Mouse (Mus musculus): ENCODE data around the gene St3gal2. TPM values are rescaled to one million over a fixed set of nuclear protein-coding genes. Genes with fewer than 3 reads are reported as not detected.
"Not testable (repeated sequence)": the region's sequence is repeated elsewhere in the genome, so short reads cannot be mapped to it uniquely, and the experiment has no call there.

The St3gal2 gene
- polyA plus RNA-seq, 1 experiment from 2014 or later = 19.1 TPM

GRCm38 (mm10) chr8:110981304-110981703 lies 61.6 kb downstream of the St3gal2 start:
- H3K4me1 ChIP-seq (ENCODE audit: control insufficient read depth, insufficient read depth, low read length) = no peaks in the 10 kb centered on the region
- no peaks in the 10 kb centered on the region for H3K27me3 ChIP-seq (ENCODE audit: control insufficient read depth, insufficient read depth, low read length)
- H3K36me3 ChIP-seq (ENCODE audit: control insufficient read depth, insufficient read depth, low read length) = peaks cover 15% of the 10 kb centered on the region
- WGBS = 95% methylated on average over 2 of the region's 2 CpGs
- no peak for ATAC-seq (ENCODE audit: insufficient read depth, low FRiP score, low TSS enrichment)
- no peaks in the 10 kb centered on the region for H3K9me3 ChIP-seq (ENCODE audit: control insufficient read depth, low read length)
- H3K4me3 ChIP-seq (ENCODE audit: low read depth, low read length) = no peak overlapping the region
- H3K4me2 ChIP-seq (ENCODE audit: low read depth) = no peak overlapping the region
- no peak overlapping the region for H3K27ac ChIP-seq (ENCODE audit: low read depth, low read length)
- DNase-seq (ENCODE audit: low spot score) = no peak
- H3K9ac ChIP-seq (ENCODE audit: low read length) = no peak overlapping the region

- ATAC-seq (ENCODE audit: insufficient read depth, low FRiP score, low TSS enrichment) = no peak
These were observed 68.4 kb downstream of the St3gal2 start for GRCm38 (mm10) chr8:110987805-110988744.

GRCm38 (mm10) chr8:110990017-110990416 lies 70.3 kb downstream of the St3gal2 start:
- Histone ChIP-seq H3K36me3 (ENCODE audit: control insufficient read depth, insufficient read depth, low read length) (peaks cover 14% of the 10 kb centered on the region), H3K27ac (ENCODE audit: low read depth, low read length) (no peak overlapping the region), H3K9me3 (ENCODE audit: control insufficient read depth, low read length) (no peaks in the 10 kb centered on the region), H3K4me3 (ENCODE audit: low read depth, low read length) (no peak overlapping the region), H3K4me1 (ENCODE audit: control insufficient read depth, insufficient read depth, low read length) (no peaks in the 10 kb centered on the region), H3K9ac (ENCODE audit: low read length) (no peak overlapping the region), H3K4me2 (ENCODE audit: low read depth) (no peak overlapping the region), H3K27me3 (ENCODE audit: control insufficient read depth, insufficient read depth, low read length) (no peaks in the 10 kb centered on the region)
- DNase-seq (ENCODE audit: low spot score) = no peak
- 90% methylated on average over 9 of the region's 9 CpGs for WGBS
- no peak for ATAC-seq (ENCODE audit: insufficient read depth, low FRiP score, low TSS enrichment)

More at GRCm38 (mm10) chr8:110987805-110988744, 68.4 kb downstream of the St3gal2 start:
- DNase-seq (ENCODE audit: low spot score) = no peak
- H3K4me2 ChIP-seq (ENCODE audit: low read depth) = no peak overlapping the region
- WGBS = 88% methylated on average over 8 of the region's 8 CpGs
- H3K36me3 ChIP-seq (ENCODE audit: control insufficient read depth, insufficient read depth, low read length) = peaks cover 21% of the 10 kb centered on the region
- no peak overlapping the region for H3K9ac ChIP-seq (ENCODE audit: low read length)
- H3K4me3 ChIP-seq (ENCODE audit: low read depth, low read length) = no peak overlapping the region
- H3K27ac ChIP-seq (ENCODE audit: low read depth, low read length) = no peak overlapping the region
- no peaks in the 10 kb centered on the region for H3K9me3 ChIP-seq (ENCODE audit: control insufficient read depth, low read length)
- no peaks in the 10 kb centered on the region for H3K4me1 ChIP-seq (ENCODE audit: control insufficient read depth, insufficient read depth, low read length)
- no peaks in the 10 kb centered on the region for H3K27me3 ChIP-seq (ENCODE audit: control insufficient read depth, insufficient read depth, low read length)

- WGBS = 37% methylated on average over 16 of the region's 16 CpGs
- H3K4me3 ChIP-seq (ENCODE audit: low read depth, low read length) = peak overlapping the region; percentile 87
- ATAC-seq (ENCODE audit: insufficient read depth, low FRiP score, low TSS enrichment) = no peak
- H3K9ac ChIP-seq (ENCODE audit: low read length) = peak overlapping the region; percentile 74
- no peaks in the 10 kb centered on the region; the same call in 1 of the 2 replicates for H3K36me3 ChIP-seq (ENCODE audit: control insufficient read depth, insufficient read depth, low read length)
- H3K27me3 ChIP-seq (ENCODE audit: control insufficient read depth, insufficient read depth, low read length) = no peaks in the 10 kb centered on the region
- H3K9me3 ChIP-seq (ENCODE audit: control insufficient read depth, low read length) = no peaks in the 10 kb centered on the region
- H3K27ac ChIP-seq (ENCODE audit: low read depth, low read length) = no peak overlapping the region
- DNase-seq (ENCODE audit: low spot score) = no peak
- H3K4me1 ChIP-seq (ENCODE audit: control insufficient read depth, insufficient read depth, low read length) = peaks cover 5% of the 10 kb centered on the region
- peak overlapping the region; percentile 79 for H3K4me2 ChIP-seq (ENCODE audit: low read depth)
These were observed 77.1 kb downstream of the St3gal2 start for GRCm38 (mm10) chr8:110996641-110997430.

- DNase-seq (ENCODE audit: low spot score) = peak; percentile 91
- H3K4me2 ChIP-seq (ENCODE audit: low read depth) = peak within 1 kb of the TSS; percentile 79
These were observed 78.1 kb downstream of the St3gal2 start, which contains the start of gene Ddx19a for GRCm38 (mm10) chr8:110997547-110998531. TSS of gene Ddx19a (minus strand) at chr8:110997800.

GRCm38 (mm10) chr8:111010230-111010991 lies 90.7 kb downstream of the St3gal2 start:
- not testable (repeated sequence) for H3K4me2 ChIP-seq (ENCODE audit: low read depth); H3K4me1 ChIP-seq (ENCODE audit: control insufficient read depth, insufficient read depth, low read length); H3K4me3 ChIP-seq (ENCODE audit: low read depth, low read length); DNase-seq (ENCODE audit: low spot score); H3K27me3 ChIP-seq (ENCODE audit: control insufficient read depth, insufficient read depth, low read length); H3K9ac ChIP-seq (ENCODE audit: low read length); H3K9me3 ChIP-seq (ENCODE audit: control insufficient read depth, low read length); H3K27ac ChIP-seq (ENCODE audit: low read depth, low read length); H3K36me3 ChIP-seq (ENCODE audit: control insufficient read depth, insufficient read depth, low read length); ATAC-seq (ENCODE audit: insufficient read depth, low FRiP score, low TSS enrichment)
- 91% methylated on average over 8 of the region's 10 CpGs for WGBS

More at GRCm38 (mm10) chr8:110997547-110998531, 78.1 kb downstream of the St3gal2 start, which contains the start of gene Ddx19a:
- Histone ChIP-seq H3K4me1 (ENCODE audit: control insufficient read depth, insufficient read depth, low read length) (peaks cover 5% of the 10 kb centered on the region), H3K36me3 (ENCODE audit: control insufficient read depth, insufficient read depth, low read length) (no peaks in the 10 kb centered on the region), H3K9ac (ENCODE audit: low read length) (peak within 1 kb of the TSS; percentile 74), H3K27ac (ENCODE audit: low read depth, low read length) (0 out of 2 replicates have a peak within 1 kb of the TSS, but pooled peaks have one; percentile 53), H3K4me3 (ENCODE audit: low read depth, low read length) (peak within 1 kb of the TSS; percentile 87), H3K27me3 (ENCODE audit: control insufficient read depth, insufficient read depth, low read length) (no peaks in the 10 kb centered on the region), H3K9me3 (ENCODE audit: control insufficient read depth, low read length) (no peaks in the 10 kb centered on the region)
- peak; percentile 92 for ATAC-seq (ENCODE audit: insufficient read depth, low FRiP score, low TSS enrichment)
- 3% methylated on average over 58 of the region's 58 CpGs for WGBS

Measured in neural tube, embryonic 11.5 days (tissue).